Mouse (Mus musculus): ENCODE data around the gene Ppp1r13l. TPM values are rescaled to one million over a fixed set of nuclear protein-coding genes. Genes with fewer than 3 reads are reported as not detected.
A peak's percentile ranks its signal among the peaks of the same experiment; 100 is the strongest.

Ppp1r13l gene
- total and polyA plus RNA-seq, 2 experiments, result 0.18 to 4.6 TPM

DNA sequence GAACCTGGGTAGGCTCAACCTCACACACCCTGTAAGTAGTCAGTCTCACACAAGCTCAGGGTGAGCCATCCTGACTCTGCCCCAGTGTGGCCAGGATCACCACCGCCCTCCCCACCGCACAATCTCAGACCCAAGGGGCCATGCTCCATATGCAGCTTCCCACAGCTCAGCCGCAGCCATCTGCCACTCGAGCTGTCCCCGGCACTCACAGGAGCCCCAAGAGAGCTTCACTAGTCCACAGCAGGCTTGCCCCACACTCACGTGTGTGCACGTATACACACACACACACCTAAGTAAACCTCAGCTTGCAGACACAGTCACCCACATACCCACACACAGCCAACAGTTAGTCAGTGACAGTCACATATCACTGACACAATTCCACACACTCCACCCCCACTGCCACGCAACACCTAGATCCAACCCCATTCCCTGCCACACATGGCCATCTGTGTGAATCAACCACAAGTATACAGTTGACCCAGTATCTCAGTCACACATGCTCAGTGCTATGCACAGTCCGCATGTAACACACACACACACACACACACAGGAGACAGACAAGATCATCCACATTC, 43.1 kb downstream of the Ppp1r13l start:
- no peak for DNase-seq (ENCODE audit: extremely low read depth, low read depth, low spot score)
- H3K27me3 ChIP-seq (ENCODE audit: control insufficient read depth, insufficient read depth, low read length), result peaks cover 21% of the 10 kb centered on the region; the same call in 1 of the 2 replicates
- no peak overlapping the region for H3K9ac ChIP-seq (ENCODE audit: low read depth, low read length)
- H3K79me2 ChIP-seq (ENCODE audit: control insufficient read depth, insufficient read depth, low read length), result no peaks in the 10 kb centered on the region
- no peak for TF ChIP-seq CTCF (IDR thresholded peaks at IDR 0.05; ENCODE audit: low read depth, low read length)
- no peak for TF ChIP-seq POLR2A (IDR thresholded peaks at IDR 0.05; ENCODE audit: extremely low read depth, insufficient read depth, low read length)
- no peak overlapping the region for H3K4me3 ChIP-seq (ENCODE audit: insufficient read depth, low read depth, low read length)
- H3K27ac ChIP-seq (replicated peaks; ENCODE audit: insufficient read depth, low read depth, low read length), result no peak overlapping the region
- peaks cover 2% of the 10 kb centered on the region; the same call in 1 of the 2 replicates for H3K4me1 ChIP-seq (ENCODE audit: control insufficient read depth, insufficient read depth, low read length)
- 83% methylated on average over 9 of the region's 9 CpGs for WGBS
- H3K36me3 ChIP-seq (ENCODE audit: control insufficient read depth, insufficient read depth, low read length), result no peaks in the 10 kb centered on the region

DNA sequence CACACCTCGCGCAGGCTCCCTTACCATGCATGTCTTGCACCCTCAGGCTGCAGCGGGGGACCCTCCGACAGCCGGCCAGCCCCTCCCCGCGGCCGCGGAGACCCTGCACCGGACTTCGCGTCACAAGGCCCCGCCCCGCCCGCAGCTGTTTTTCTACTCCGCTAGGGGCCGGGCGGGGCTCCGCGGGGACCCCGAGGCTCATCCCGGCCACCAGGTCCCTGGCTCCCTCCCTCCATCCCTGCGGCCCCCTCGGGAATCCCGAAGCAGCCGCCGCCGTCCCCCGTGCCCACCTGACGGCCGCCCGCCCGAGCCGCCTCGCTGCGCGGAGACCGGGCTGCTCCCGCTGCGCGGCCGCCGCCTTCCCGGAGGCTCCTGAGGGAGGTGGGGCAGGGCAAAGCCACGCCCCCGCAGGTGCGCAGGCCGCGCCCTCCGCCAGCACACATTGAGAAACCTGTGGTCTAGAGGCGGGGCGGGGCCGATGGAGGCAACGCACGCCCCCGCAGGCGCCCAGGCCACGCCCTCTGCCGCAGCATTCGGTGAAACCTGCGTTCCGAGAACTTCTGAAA, 44.3 kb downstream of the Ppp1r13l start, which contains the start of gene Klc3:
Gene Klc3, minus strand, starts transcription at position 374 of the 566 bp plus-strand sequence.
- no peak within 1 kb of the TSS; the same call in 1 of the 2 replicates for H3K9ac ChIP-seq (ENCODE audit: low read depth, low read length)
- peak; percentile 42 for DNase-seq (ENCODE audit: extremely low read depth, low read depth, low spot score)
- H3K27me3 ChIP-seq (ENCODE audit: control insufficient read depth, insufficient read depth, low read length), result peaks cover 21% of the 10 kb centered on the region; the same call in 1 of the 2 replicates

DNA sequence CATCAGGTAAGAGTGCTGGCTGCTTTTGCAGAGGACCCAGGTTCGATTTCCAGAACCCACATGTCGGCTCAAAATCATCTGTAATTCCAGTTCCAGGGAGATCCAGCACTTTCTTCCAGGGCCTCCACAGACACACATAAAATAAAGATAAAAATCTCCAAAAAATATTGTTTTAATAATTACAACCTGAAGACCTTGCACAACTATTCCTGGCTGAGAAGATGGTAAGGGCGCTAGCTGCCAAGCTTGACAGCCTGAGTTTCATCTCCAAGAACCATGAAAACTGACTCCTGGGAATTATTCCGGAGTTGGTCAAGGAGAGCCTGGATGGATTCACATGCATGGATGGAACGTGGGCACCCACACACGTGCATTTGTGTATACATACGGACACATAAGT, 44.9 kb downstream of the Ppp1r13l start, which contains the start of gene Ckm:
Gene Ckm, plus strand, starts transcription at position 301 of the 400 bp plus-strand sequence.
- Histone ChIP-seq H3K27me3 (ENCODE audit: control insufficient read depth, insufficient read depth, low read length) (peaks cover 18% of the 10 kb centered on the region; the same call in 1 of the 2 replicates), H3K79me2 (ENCODE audit: control insufficient read depth, insufficient read depth, low read length) (no peaks in the 10 kb centered on the region), H3K4me3 (ENCODE audit: insufficient read depth, low read depth, low read length) (peak within 1 kb of the TSS; percentile 33; the same call in 1 of the 2 replicates), H3K4me1 (ENCODE audit: control insufficient read depth, insufficient read depth, low read length) (peaks cover 2% of the 10 kb centered on the region; the same call in 1 of the 2 replicates), H3K9ac (ENCODE audit: low read depth, low read length) (no peak within 1 kb of the TSS; the same call in 1 of the 2 replicates), H3K36me3 (ENCODE audit: control insufficient read depth, insufficient read depth, low read length) (no peaks in the 10 kb centered on the region), H3K27ac (replicated peaks; ENCODE audit: insufficient read depth, low read depth, low read length) (no peak within 1 kb of the TSS)
- WGBS, result 59% methylated on average over 7 of the region's 7 CpGs
- DNase-seq (ENCODE audit: extremely low read depth, low read depth, low spot score), result no peak
- TF ChIP-seq POLR2A (IDR thresholded peaks at IDR 0.05; ENCODE audit: extremely low read depth, insufficient read depth, low read length) (no peak), CTCF (IDR thresholded peaks at IDR 0.05; ENCODE audit: low read depth, low read length) (no peak)

More for the DNA sequence above, 44.3 kb downstream of the Ppp1r13l start, which contains the start of gene Klc3:
- WGBS, result 2% methylated on average over 62 of the region's 62 CpGs
- Histone ChIP-seq H3K4me3 (ENCODE audit: insufficient read depth, low read depth, low read length) (peak within 1 kb of the TSS; percentile 33; the same call in 1 of the 2 replicates), H3K36me3 (ENCODE audit: control insufficient read depth, insufficient read depth, low read length) (no peaks in the 10 kb centered on the region), H3K79me2 (ENCODE audit: control insufficient read depth, insufficient read depth, low read length) (no peaks in the 10 kb centered on the region), H3K27ac (replicated peaks; ENCODE audit: insufficient read depth, low read depth, low read length) (no peak within 1 kb of the TSS), H3K4me1 (ENCODE audit: control insufficient read depth, insufficient read depth, low read length) (peaks cover 2% of the 10 kb centered on the region; the same call in 1 of the 2 replicates)
- TF ChIP-seq CTCF (IDR thresholded peaks at IDR 0.05; ENCODE audit: low read depth, low read length) (no peak), POLR2A (IDR thresholded peaks at IDR 0.05; ENCODE audit: extremely low read depth, insufficient read depth, low read length) (no peak)

DNA sequence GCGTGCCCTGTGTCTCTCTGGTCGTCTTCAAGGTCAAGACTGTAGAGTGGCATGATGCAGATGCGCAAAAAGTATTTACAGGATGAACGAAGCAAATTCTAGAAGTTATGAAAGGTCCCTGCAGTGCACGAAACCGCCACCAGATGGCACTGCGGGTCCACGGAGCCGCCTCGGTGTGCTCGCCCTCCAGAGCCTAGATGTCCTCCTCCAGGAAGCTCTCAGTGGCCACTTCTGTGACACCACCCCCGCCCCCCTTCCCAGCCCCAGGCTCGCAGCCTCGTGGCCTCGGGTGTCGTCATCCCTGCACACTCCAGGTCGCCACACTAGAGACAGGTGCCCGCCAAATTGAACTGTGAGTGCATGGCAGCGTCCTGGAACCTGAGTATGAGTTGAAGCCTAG, 45.9 kb downstream of the Ppp1r13l start:
- DNase-seq (ENCODE audit: extremely low read depth, low read depth, low spot score), result peak; percentile 36
- peaks cover 12% of the 10 kb centered on the region; the same call in 1 of the 2 replicates for H3K27me3 ChIP-seq (ENCODE audit: control insufficient read depth, insufficient read depth, low read length)
- WGBS, result 5% methylated on average over 19 of the region's 19 CpGs
- H3K4me3 ChIP-seq (ENCODE audit: insufficient read depth, low read depth, low read length), result no peak overlapping the region
- H3K79me2 ChIP-seq (ENCODE audit: control insufficient read depth, insufficient read depth, low read length), result no peaks in the 10 kb centered on the region
- no peak overlapping the region for H3K27ac ChIP-seq (replicated peaks; ENCODE audit: insufficient read depth, low read depth, low read length)
- TF ChIP-seq POLR2A (IDR thresholded peaks at IDR 0.05; ENCODE audit: extremely low read depth, insufficient read depth, low read length) (no peak), CTCF (IDR thresholded peaks at IDR 0.05; ENCODE audit: low read depth, low read length) (peak; percentile 98)
- no peaks in the 10 kb centered on the region for H3K36me3 ChIP-seq (ENCODE audit: control insufficient read depth, insufficient read depth, low read length)
- no peak overlapping the region for H3K9ac ChIP-seq (ENCODE audit: low read depth, low read length)
- peaks cover 2% of the 10 kb centered on the region; the same call in 1 of the 2 replicates for H3K4me1 ChIP-seq (ENCODE audit: control insufficient read depth, insufficient read depth, low read length)

DNA sequence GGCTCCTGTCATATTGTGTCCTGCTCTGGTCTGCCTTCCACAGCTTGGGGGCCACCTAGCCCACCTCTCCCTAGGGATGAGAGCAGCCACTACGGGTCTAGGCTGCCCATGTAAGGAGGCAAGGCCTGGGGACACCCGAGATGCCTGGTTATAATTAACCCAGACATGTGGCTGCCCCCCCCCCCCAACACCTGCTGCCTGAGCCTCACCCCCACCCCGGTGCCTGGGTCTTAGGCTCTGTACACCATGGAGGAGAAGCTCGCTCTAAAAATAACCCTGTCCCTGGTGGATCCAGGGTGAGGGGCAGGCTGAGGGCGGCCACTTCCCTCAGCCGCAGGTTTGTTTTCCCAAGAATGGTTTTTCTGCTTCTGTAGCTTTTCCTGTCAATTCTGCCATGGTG, 50.2 kb downstream of the Ppp1r13l start:
- 64% methylated on average over 6 of the region's 6 CpGs for WGBS
- H3K36me3 ChIP-seq (ENCODE audit: control insufficient read depth, insufficient read depth, low read length), result no peaks in the 10 kb centered on the region
- H3K27me3 ChIP-seq (ENCODE audit: control insufficient read depth, insufficient read depth, low read length), result no peaks in the 10 kb centered on the region; the same call in 1 of the 2 replicates
- no peak for DNase-seq (ENCODE audit: extremely low read depth, low read depth, low spot score)
- TF ChIP-seq POLR2A (IDR thresholded peaks at IDR 0.05; ENCODE audit: extremely low read depth, insufficient read depth, low read length) (no peak), CTCF (IDR thresholded peaks at IDR 0.05; ENCODE audit: low read depth, low read length) (no peak)
- H3K27ac ChIP-seq (replicated peaks; ENCODE audit: insufficient read depth, low read depth, low read length), result no peak overlapping the region
- no peaks in the 10 kb centered on the region for H3K79me2 ChIP-seq (ENCODE audit: control insufficient read depth, insufficient read depth, low read length)
- no peak overlapping the region for H3K4me3 ChIP-seq (ENCODE audit: insufficient read depth, low read depth, low read length)
- H3K4me1 ChIP-seq (ENCODE audit: control insufficient read depth, insufficient read depth, low read length), result no peaks in the 10 kb centered on the region
- no peak overlapping the region for H3K9ac ChIP-seq (ENCODE audit: low read depth, low read length)
